Mouse (Mus musculus) hindbrain, postnatal 0 days (tissue): Measurements from ENCODE around the gene Fitm2. TPM values are rescaled to one million over a fixed set of nuclear protein-coding genes. Genes with fewer than 3 reads are reported as not detected.

Experiments
- ATAC-seq: fragments of 200-750 bp; cut with Nextera tagmentation; 2 replicates; pipeline ENCODE4 v1.8.0; 2017; ENCODE audit warnings: mild to moderate bottlenecking, moderate TSS enrichment, moderate library complexity
- DNase-seq: peaks from one replicate; pipeline ENCODE4 v3.0.0-alpha.2; 2015; ENCODE audit warnings: low spot score
- H3K27ac ChIP-seq: fragments of 300-500 bp; sonication (generic); 2 replicates; pipeline ENCODE4 v1.5.1; 2014; ENCODE audit warnings: mild to moderate bottlenecking
- H3K27me3 ChIP-seq: fragments of 300-500 bp; sonication (generic); 2 replicates; pipeline ENCODE4 v1.6.1; 2014; ENCODE audit warnings: low read length, mixed read lengths; ENCODE audit not compliant: insufficient read depth
- H3K36me3 ChIP-seq: fragments of 300-500 bp; sonication (generic); 2 replicates; pipeline ENCODE4 v1.6.1; 2014; ENCODE audit warnings: low read length, mixed read lengths; ENCODE audit not compliant: insufficient read depth
- H3K4me1 ChIP-seq: fragments of 300-500 bp; sonication (generic); 2 replicates; pipeline ENCODE4 v1.6.1; 2014; ENCODE audit warnings: antibody characterized with exemption, low read length, mixed read lengths; ENCODE audit not compliant: insufficient read depth
- H3K4me2 ChIP-seq: fragments of 300-500 bp; sonication (generic); 2 replicates; pipeline ENCODE4 v1.6.1; 2014; ENCODE audit warnings: low read depth, mild to moderate bottlenecking, low read length, moderate library complexity, mixed read lengths
- H3K4me3 ChIP-seq: fragments of 300-500 bp; sonication (generic); 2 replicates; pipeline ENCODE4 v1.5.1; 2014; ENCODE audit warnings: low read length
- H3K9ac ChIP-seq: fragments of 300-500 bp; sonication (generic); replicated peaks from 2 replicates; pipeline ENCODE4 v1.6.1; 2014; ENCODE audit warnings: mild to moderate bottlenecking, low read length, moderate library complexity, mixed read lengths
- H3K9me3 ChIP-seq: fragments of 300-500 bp; sonication (generic); 2 replicates; pipeline ENCODE4 v1.6.1; 2016; ENCODE audit warnings: low read length, mixed read lengths
- CTCF ChIP-seq: IDR thresholded peaks from 2 replicates; pipeline ENCODE4 v1.5.1; 2016; ENCODE audit warnings: antibody characterized with exemption, control low read depth, low read depth
- WGBS: fragments of 180-500 bp; shearing (Covaris S2); extraction: QIAGEN DNeasy Blood & Tissue Kit; methylation state at CpG from one replicate; pipeline ENCODE4 v1.1.7; 2014; 5-methylcytosine and 5-hydroxymethylcytosine counted together
- polyA plus RNA-seq: library from polyadenylated mRNA; unstranded; fragments of >200 nt; fragmentation: Nextera tagmentation; extraction: Ambion mirVana; gene quantifications from 2 replicates; pipeline ENCODE4 v1.2.1, GENCODE M21; 2015
- total RNA-seq: library from RNA; depleted of rRNA; stranded (reverse); fragments of >200 nt; gene quantifications from 2 replicates; pipeline ENCODE4 v1.2.3, GENCODE M21; 2014

The Fitm2 gene
- total and polyA plus RNA-seq, 2 experiments from 2014 or later: 15.1 to 26.5 TPM

GRCm38 (mm10) chr2:163433971-163434370 lies 38.5 kb downstream of the Fitm2 start:
- H3K27me3 ChIP-seq: no peaks in the 10 kb centered on the region
- no peak overlapping the region for H3K4me3 ChIP-seq
- no peaks in the 10 kb centered on the region; the same call in 1 of the 2 replicates for H3K4me1 ChIP-seq
- H3K4me2 ChIP-seq: no peak overlapping the region
- no peak overlapping the region for H3K27ac ChIP-seq
- no peaks in the 10 kb centered on the region for H3K9me3 ChIP-seq
- H3K36me3 ChIP-seq: no peaks in the 10 kb centered on the region
- 19% methylated on average over 4 of the region's 4 CpGs for WGBS
- ATAC-seq (no peak), DNase-seq (peak; percentile 49)
- no peak overlapping the region for H3K9ac ChIP-seq
- no peak for TF ChIP-seq CTCF

GRCm38 (mm10) chr2:163431289-163431688 lies 41.1 kb downstream of the Fitm2 start:
- 86% methylated on average over 9 of the region's 9 CpGs for WGBS
- DNase-seq (no peak), ATAC-seq (no peak)
- no peaks in the 10 kb centered on the region for H3K27me3 ChIP-seq
- H3K4me3 ChIP-seq: no peak overlapping the region
- H3K9ac ChIP-seq: no peak overlapping the region
- no peaks in the 10 kb centered on the region for H3K9me3 ChIP-seq
- no peaks in the 10 kb centered on the region; the same call in 1 of the 2 replicates for H3K4me1 ChIP-seq
- TF ChIP-seq CTCF: no peak
- no peak overlapping the region for H3K4me2 ChIP-seq
- no peaks in the 10 kb centered on the region for H3K36me3 ChIP-seq
- no peak overlapping the region for H3K27ac ChIP-seq

GRCm38 (mm10) chr2:163428346-163429011 lies 44.0 kb downstream of the Fitm2 start:
- 59% methylated on average over 4 of the region's 4 CpGs for WGBS
- no peaks in the 10 kb centered on the region for H3K9me3 ChIP-seq
- DNase-seq: no peak
- H3K27me3 ChIP-seq: no peaks in the 10 kb centered on the region
- no peak for TF ChIP-seq CTCF
- no peaks in the 10 kb centered on the region for H3K4me1 ChIP-seq
- no peak overlapping the region for H3K27ac ChIP-seq
- H3K9ac ChIP-seq: no peak overlapping the region
- ATAC-seq: no peak
- H3K4me2 ChIP-seq: no peak overlapping the region
- no peaks in the 10 kb centered on the region for H3K36me3 ChIP-seq
- no peak overlapping the region for H3K4me3 ChIP-seq

GRCm38 (mm10) chr2:163424597-163424996 lies 47.8 kb downstream of the Fitm2 start, which contains the start of gene Oser1:
Gene Oser1, minus strand, starts transcription at chr2:163424697.
- no peak for TF ChIP-seq CTCF
- Histone ChIP-seq H3K4me1 (peaks cover 9% of the 10 kb centered on the region), H3K4me2 (no peak within 1 kb of the TSS), H3K36me3 (no peaks in the 10 kb centered on the region), H3K27ac (no peak within 1 kb of the TSS), H3K9ac (0 out of 2 replicates have a peak within 1 kb of the TSS, but pooled peaks have one; percentile 24), H3K27me3 (no peaks in the 10 kb centered on the region), H3K9me3 (no peaks in the 10 kb centered on the region), H3K4me3 (no peak within 1 kb of the TSS)
- WGBS: 80% methylated on average over 6 of the region's 6 CpGs
- ATAC-seq (no peak), DNase-seq (no peak)

- no peaks in the 10 kb centered on the region for H3K27me3 ChIP-seq
- ATAC-seq (no peak), DNase-seq (no peak)
- no peak for TF ChIP-seq CTCF
- H3K4me2 ChIP-seq: no peak overlapping the region
- H3K9me3 ChIP-seq: no peaks in the 10 kb centered on the region
- H3K4me1 ChIP-seq: peaks cover 13% of the 10 kb centered on the region
- H3K4me3 ChIP-seq: no peak overlapping the region
- 81% methylated on average over 9 of the region's 9 CpGs for WGBS
- H3K27ac ChIP-seq: no peak overlapping the region
- H3K9ac ChIP-seq: no peak overlapping the region
- no peaks in the 10 kb centered on the region for H3K36me3 ChIP-seq
Observed at GRCm38 (mm10) chr2:163422895-163423660, 49.4 kb downstream of the Fitm2 start.

- Histone ChIP-seq H3K4me2 (peak overlapping the region; percentile 75), H3K4me1 (peaks cover 20% of the 10 kb centered on the region), H3K9ac (peak overlapping the region; percentile 83), H3K36me3 (no peaks in the 10 kb centered on the region), H3K27ac (peak overlapping the region; percentile 82), H3K4me3 (peak overlapping the region; percentile 86), H3K27me3 (no peaks in the 10 kb centered on the region), H3K9me3 (no peaks in the 10 kb centered on the region)
- DNase-seq (no peak), ATAC-seq (no peak)
- WGBS: 24% methylated on average over 10 of the region's 10 CpGs
- no peak for TF ChIP-seq CTCF
Observed at GRCm38 (mm10) chr2:163420366-163420886, 52.0 kb downstream of the Fitm2 start.
